Mouse (Mus musculus) brain, embryonic 14.5 days (tissue): ENCODE measurements around the gene Jarid2.

Source experiments
- CTCF ChIP-seq: fragments of 200-500 bp; IDR thresholded peaks from 2 replicates; pipeline ENCODE4 v1.5.1; 2012; ENCODE audit warnings: inconsistent platforms, mild to moderate bottlenecking, moderate library complexity, borderline replicate concordance; ENCODE audit not compliant: insufficient read depth, insufficient read length; ENCODE audit errors: extremely low read depth
- POLR2A ChIP-seq: fragments of 200-500 bp; IDR thresholded peaks from 2 replicates; pipeline ENCODE4 v1.6.1; 2012; ENCODE audit warnings: mild to moderate bottlenecking, inconsistent platforms, borderline replicate concordance; ENCODE audit not compliant: poor library complexity, insufficient read depth, insufficient read length, severe bottlenecking; ENCODE audit errors: extremely low read depth

- no peak for TF ChIP-seq CTCF
- no peak for TF ChIP-seq POLR2A
These were observed 43.5 kb downstream of the Jarid2 start for GRCm38 (mm10) chr13:44772816-44773215.
